Mouse (Mus musculus): ENCODE results near the gene Cd300ld2. TPM values are rescaled to one million over a fixed set of nuclear protein-coding genes. Genes with fewer than 3 reads are reported as not detected.
A peak's percentile ranks its signal among the peaks of the same experiment; 100 is the strongest.

Cd300ld2 gene
- total and polyA plus RNA-seq, 2 experiments from 2014 or later: not detected

DNA sequence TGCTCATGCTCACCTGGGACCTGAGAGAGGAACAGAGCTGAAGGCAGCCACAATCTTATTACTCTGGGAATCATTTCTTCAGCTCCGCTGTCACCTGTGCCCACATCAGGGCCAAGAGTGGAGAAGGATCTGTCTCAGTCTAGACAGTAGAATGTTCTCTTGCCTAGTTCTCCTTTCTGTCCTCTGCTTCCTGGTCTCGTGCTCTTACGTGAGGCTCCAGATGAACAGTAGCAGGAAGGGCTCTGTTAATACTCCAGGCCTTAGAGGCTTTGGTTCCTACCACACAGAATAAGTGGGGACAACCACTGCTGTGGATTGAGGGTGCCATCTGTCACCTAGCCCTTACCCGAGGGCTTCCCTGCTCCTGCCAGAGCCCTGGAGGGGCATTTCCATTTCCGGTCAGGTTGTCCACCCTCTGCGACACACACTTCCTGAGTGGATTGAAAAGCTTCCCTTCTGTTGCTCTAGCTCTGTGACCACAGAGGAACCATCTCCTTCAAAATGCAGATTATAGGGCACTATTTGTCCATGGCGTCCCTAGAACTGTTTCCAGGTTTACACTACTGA lies 14.4 kb downstream of the Cd300ld2 start, which contains the start of gene Cd300c2:
TSS of gene Cd300c2 (minus strand) at position 407 of the 567 bp plus-strand sequence.
- H3K4me3 ChIP-seq (ENCODE audit: low read depth, low read length): no peak within 1 kb of the TSS
- no peak within 1 kb of the TSS for H3K9ac ChIP-seq (replicated peaks; ENCODE audit: low read length, poor library complexity, severe bottlenecking)
- TF ChIP-seq CTCF (IDR thresholded peaks at IDR 0.05): no peak
- H3K36me3 ChIP-seq (ENCODE audit: insufficient read depth, low read length): no peaks in the 10 kb centered on the region
- 82% methylated on average over 7 of the region's 7 CpGs for WGBS
- no peak for ATAC-seq (ENCODE audit: low FRiP score)
- H3K4me2 ChIP-seq (ENCODE audit: low read depth, low read length, poor library complexity, severe bottlenecking): no peak within 1 kb of the TSS
- no peaks in the 10 kb centered on the region for H3K27me3 ChIP-seq (ENCODE audit: insufficient read depth, low read length)
- H3K4me1 ChIP-seq (ENCODE audit: insufficient read depth, low read length): no peaks in the 10 kb centered on the region
- no peak within 1 kb of the TSS for H3K27ac ChIP-seq (ENCODE audit: low read depth, low read length)
- H3K9me3 ChIP-seq (ENCODE audit: low read length): no peaks in the 10 kb centered on the region
- no peak for DNase-seq (ENCODE audit: low spot score)

DNA sequence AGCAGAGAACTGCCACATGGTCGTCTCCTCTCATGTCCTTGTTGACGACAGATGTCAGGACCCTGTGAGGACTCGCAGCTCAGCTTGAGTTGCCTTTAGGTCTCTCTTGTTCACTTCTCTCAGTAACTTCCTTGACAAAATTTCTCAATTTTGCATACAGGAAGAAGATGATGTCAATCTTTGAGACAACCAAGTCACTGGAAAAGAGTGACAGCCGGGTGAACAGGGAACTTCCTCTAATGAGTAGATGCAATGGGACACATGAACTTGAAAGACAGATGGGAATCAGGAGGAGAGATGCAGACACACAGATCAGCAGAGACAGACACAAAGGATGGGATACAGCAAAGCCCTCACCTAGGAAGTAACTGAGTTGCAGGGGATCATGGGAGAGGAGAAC lies 26.2 kb downstream of the Cd300ld2 start, which contains the start of gene Cd300ld:
TSS of gene Cd300ld (minus strand) at position 130 of the 400 bp plus-strand sequence.
- Histone ChIP-seq H3K9ac (replicated peaks; ENCODE audit: low read length, poor library complexity, severe bottlenecking) (no peak within 1 kb of the TSS), H3K4me3 (ENCODE audit: low read depth, low read length) (no peak within 1 kb of the TSS), H3K36me3 (ENCODE audit: insufficient read depth, low read length) (no peaks in the 10 kb centered on the region), H3K4me1 (ENCODE audit: insufficient read depth, low read length) (no peaks in the 10 kb centered on the region), H3K27ac (ENCODE audit: low read depth, low read length) (no peak within 1 kb of the TSS), H3K4me2 (ENCODE audit: low read depth, low read length, poor library complexity, severe bottlenecking) (no peak within 1 kb of the TSS), H3K9me3 (ENCODE audit: low read length) (no peaks in the 10 kb centered on the region), H3K27me3 (ENCODE audit: insufficient read depth, low read length) (no peaks in the 10 kb centered on the region)
- DNase-seq (ENCODE audit: low spot score): no peak
- ATAC-seq (ENCODE audit: low FRiP score): no peak
- WGBS: 80% methylated on average over 4 of the region's 4 CpGs
- TF ChIP-seq CTCF (IDR thresholded peaks at IDR 0.05): no peak

DNA sequence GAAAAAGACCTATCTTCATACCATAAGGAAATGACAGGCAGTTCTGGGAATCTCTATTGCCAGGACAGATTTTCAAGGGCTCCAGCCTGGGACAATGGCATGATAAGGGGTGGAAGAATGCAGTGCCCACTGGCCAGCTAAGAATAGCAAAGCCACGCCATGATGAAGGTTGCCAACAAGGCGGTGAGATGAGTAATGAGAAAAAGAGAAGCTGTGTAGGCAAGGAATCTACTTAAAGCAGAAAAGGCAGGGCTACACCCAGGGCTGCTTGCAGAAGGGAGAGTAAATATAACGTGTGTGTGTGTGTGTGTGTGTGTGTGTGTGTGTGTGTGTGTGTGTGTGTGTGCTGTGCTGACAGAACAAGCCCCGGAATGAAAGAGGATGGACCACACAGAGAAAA lies 34.1 kb downstream of the Cd300ld2 start:
- Histone ChIP-seq H3K27ac (ENCODE audit: low read depth, low read length) (no peak overlapping the region), H3K27me3 (ENCODE audit: insufficient read depth, low read length) (no peaks in the 10 kb centered on the region), H3K9ac (replicated peaks; ENCODE audit: low read length, poor library complexity, severe bottlenecking) (no peak overlapping the region), H3K36me3 (ENCODE audit: insufficient read depth, low read length) (no peaks in the 10 kb centered on the region), H3K4me3 (ENCODE audit: low read depth, low read length) (no peak overlapping the region), H3K4me2 (ENCODE audit: low read depth, low read length, poor library complexity, severe bottlenecking) (no peak overlapping the region), H3K4me1 (ENCODE audit: insufficient read depth, low read length) (no peaks in the 10 kb centered on the region), H3K9me3 (ENCODE audit: low read length) (peaks cover 17% of the 10 kb centered on the region; the same call in 1 of the 2 replicates)
- no peak for TF ChIP-seq CTCF (IDR thresholded peaks at IDR 0.05)
- ATAC-seq (ENCODE audit: low FRiP score): no peak
- 73% methylated on average over 4 of the region's 4 CpGs for WGBS
- DNase-seq (ENCODE audit: low spot score): no peak

DNA sequence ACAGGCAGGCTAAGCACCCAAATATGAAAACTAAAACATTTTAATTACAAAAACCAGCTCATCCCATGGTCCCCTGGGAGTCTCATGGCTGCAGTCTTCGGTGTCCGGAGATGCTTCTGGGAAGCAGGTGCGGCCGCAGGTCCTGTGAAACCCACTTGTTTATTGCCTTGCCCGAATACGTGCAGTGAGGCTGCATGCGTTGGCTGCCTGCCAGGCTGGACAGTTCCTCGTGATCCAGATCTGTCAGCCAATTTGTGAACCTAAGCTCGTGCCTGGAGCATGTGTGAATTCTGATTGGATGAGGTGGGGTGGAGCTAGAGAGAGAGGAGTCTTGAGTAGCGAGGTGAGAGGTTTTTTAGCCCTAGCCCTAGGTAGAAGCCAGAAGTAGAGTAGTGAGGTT lies 43.3 kb downstream of the Cd300ld2 start:
- no peak for ATAC-seq (ENCODE audit: low FRiP score)
- DNase-seq (ENCODE audit: low spot score): peak; percentile 10
- no peak overlapping the region for H3K4me3 ChIP-seq (ENCODE audit: low read depth, low read length)
- H3K27ac ChIP-seq (ENCODE audit: low read depth, low read length): no peak overlapping the region
- peaks cover 3% of the 10 kb centered on the region; the same call in 1 of the 2 replicates for H3K9me3 ChIP-seq (ENCODE audit: low read length)
- TF ChIP-seq CTCF (IDR thresholded peaks at IDR 0.05): no peak
- no peak overlapping the region for H3K4me2 ChIP-seq (ENCODE audit: low read depth, low read length, poor library complexity, severe bottlenecking)
- no peak overlapping the region for H3K9ac ChIP-seq (replicated peaks; ENCODE audit: low read length, poor library complexity, severe bottlenecking)
- H3K36me3 ChIP-seq (ENCODE audit: insufficient read depth, low read length): no peaks in the 10 kb centered on the region
- H3K27me3 ChIP-seq (ENCODE audit: insufficient read depth, low read length): no peaks in the 10 kb centered on the region
- WGBS: 79% methylated on average over 10 of the region's 10 CpGs
- no peaks in the 10 kb centered on the region for H3K4me1 ChIP-seq (ENCODE audit: insufficient read depth, low read length)

DNA sequence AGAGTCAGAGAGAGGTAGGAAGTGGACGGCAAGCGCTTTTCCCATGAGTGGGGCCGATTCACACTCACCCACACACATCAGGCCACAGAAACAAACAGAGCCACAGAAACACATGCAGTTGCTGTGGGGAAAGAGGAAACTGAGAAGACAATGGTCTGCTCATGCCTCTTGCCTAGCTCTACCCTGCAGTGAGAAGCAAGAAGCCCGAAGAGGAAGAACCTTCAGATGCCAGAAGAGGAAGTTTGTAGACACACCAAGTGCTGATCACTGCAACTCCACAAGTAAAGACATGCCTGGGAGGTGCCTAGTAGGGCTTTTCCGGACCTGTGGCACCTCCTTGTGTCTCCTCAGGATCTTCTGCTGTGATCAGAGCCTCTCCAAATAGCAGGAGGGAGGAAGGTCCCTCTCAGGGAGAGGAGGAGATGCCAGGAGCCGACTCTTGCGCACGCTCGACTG lies 47.2 kb downstream of the Cd300ld2 start, which contains the start of gene Cd300c:
TSS of gene Cd300c (minus strand) at position 406 of the 456 bp plus-strand sequence.
- ATAC-seq (ENCODE audit: low FRiP score): no peak
- no peak within 1 kb of the TSS for H3K4me2 ChIP-seq (ENCODE audit: low read depth, low read length, poor library complexity, severe bottlenecking)
- WGBS: 86% methylated on average over 9 of the region's 9 CpGs
- no peak within 1 kb of the TSS for H3K9ac ChIP-seq (replicated peaks; ENCODE audit: low read length, poor library complexity, severe bottlenecking)
- H3K4me3 ChIP-seq (ENCODE audit: low read depth, low read length): no peak within 1 kb of the TSS
- H3K4me1 ChIP-seq (ENCODE audit: insufficient read depth, low read length): no peaks in the 10 kb centered on the region
- no peak for DNase-seq (ENCODE audit: low spot score)
- TF ChIP-seq CTCF (IDR thresholded peaks at IDR 0.05): no peak
- no peaks in the 10 kb centered on the region for H3K36me3 ChIP-seq (ENCODE audit: insufficient read depth, low read length)
- H3K9me3 ChIP-seq (ENCODE audit: low read length): no peaks in the 10 kb centered on the region; the same call in 1 of the 2 replicates
- H3K27ac ChIP-seq (ENCODE audit: low read depth, low read length): no peak within 1 kb of the TSS
- H3K27me3 ChIP-seq (ENCODE audit: insufficient read depth, low read length): no peaks in the 10 kb centered on the region

DNA sequence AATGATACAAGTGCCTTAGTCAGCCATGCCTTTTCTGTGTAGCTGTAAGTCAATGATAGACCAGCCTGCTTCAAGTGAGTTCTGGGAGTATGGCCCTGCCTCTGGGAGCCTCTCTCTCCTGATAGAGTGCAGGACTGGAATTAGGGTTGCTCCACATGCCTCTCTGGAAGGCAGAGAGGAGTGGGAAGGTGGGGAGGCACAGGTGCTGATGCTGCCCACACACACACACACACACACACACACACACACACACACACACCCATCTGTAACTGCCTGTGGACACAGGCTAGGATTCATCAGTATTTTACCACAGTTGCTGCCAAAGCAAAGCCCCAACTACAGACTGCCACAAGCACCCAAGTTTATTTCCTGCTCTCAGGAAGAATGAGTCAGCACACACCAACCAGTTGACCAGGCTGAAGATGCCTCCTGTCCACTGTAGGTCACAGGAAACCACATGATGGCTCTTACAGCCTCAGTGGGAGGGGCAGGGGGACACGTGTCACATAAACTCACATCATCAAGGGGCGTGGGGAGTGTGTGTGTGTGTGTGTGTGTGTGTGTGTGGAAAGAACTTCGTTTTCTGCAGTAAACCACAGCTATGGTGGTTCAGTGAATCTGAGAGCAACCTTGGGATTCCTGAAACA lies 50.7 kb downstream of the Cd300ld2 start:
- no peaks in the 10 kb centered on the region for H3K4me1 ChIP-seq (ENCODE audit: insufficient read depth, low read length)
- 50% methylated on average over 3 of the region's 3 CpGs for WGBS
- TF ChIP-seq CTCF (IDR thresholded peaks at IDR 0.05): no peak
- H3K36me3 ChIP-seq (ENCODE audit: insufficient read depth, low read length): no peaks in the 10 kb centered on the region
- no peak overlapping the region for H3K9ac ChIP-seq (replicated peaks; ENCODE audit: low read length, poor library complexity, severe bottlenecking)
- H3K4me3 ChIP-seq (ENCODE audit: low read depth, low read length): no peak overlapping the region
- H3K9me3 ChIP-seq (ENCODE audit: low read length): no peaks in the 10 kb centered on the region
- H3K27me3 ChIP-seq (ENCODE audit: insufficient read depth, low read length): no peaks in the 10 kb centered on the region
- H3K4me2 ChIP-seq (ENCODE audit: low read depth, low read length, poor library complexity, severe bottlenecking): no peak overlapping the region
- DNase-seq (ENCODE audit: low spot score) (no peak), ATAC-seq (ENCODE audit: low FRiP score) (no peak)
- H3K27ac ChIP-seq (ENCODE audit: low read depth, low read length): no peak overlapping the region
